In genomic region chr10:43275446-43275845, GRCm38 (mm10) we compare ENCODE assay signal across 30 mouse cellular contexts. TPM values are rescaled to one million over a fixed set of nuclear protein-coding genes. Genes with fewer than 3 reads are reported as not detected.
DNase-seq lines count a peak whose midpoint lies in the region; ATAC-seq and TF ChIP-seq lines count a peak whose summit lies in the region.
"Had no signal": no experiment of that assay in that cellular context is flagged by ENCODE, and none has a peak within 500 bp of the region (broad histone marks: within the 10 kb centered on the region; RNA-seq: fewer than 3 reads in every experiment).

No protein-coding gene starts in this region.

- ATAC-seq in forebrain, embryonic 15.5 days (replicated peaks) = no peak
- ATAC-seq in forebrain, embryonic 11.5 days (replicated peaks; ENCODE audit: low FRiP score) = no peak
- ATAC-seq in midbrain, embryonic 12.5 days (ENCODE audit: low FRiP score, low read depth) = no peak
- no peak for ATAC-seq in midbrain, postnatal 0 days (ENCODE audit: low FRiP score)
- ATAC-seq: hindbrain, embryonic 16.5 days; intestine, embryonic 15.5 days; Patski had no signal

- peak; percentile 30 for DNase-seq in adrenal gland, adult 2 months
- DNase-seq in adrenal gland, postnatal 4 days (ENCODE audit: low spot score in 2 of 2) = no peak
- DNase-seq in forebrain, embryonic 11.5 days (ENCODE audit: low spot score) = no peak
- DNase-seq in midbrain, postnatal 0 days (ENCODE audit: low spot score) = no peak
- DNase-seq: adrenal gland, adult 8-10 months; adrenal gland, postnatal 36 days; B cell, adult 2 months; cerebellum, adult 11 months; cerebellum, adult 2 months; cerebellum, adult 9-11 months; cerebellum, postnatal 25 days; gastrocnemius, postnatal 10 days; gastrocnemius, postnatal 36 days; heart, postnatal 10 days; heart, postnatal 36 days; kidney, adult 11 months had no signal

- H3K9ac ChIP-seq in forebrain, embryonic 15.5 days (replicated peaks) = no peak overlapping the region
- H3K9ac ChIP-seq in forebrain, embryonic 11.5 days (ENCODE audit: low read length) = no peak overlapping the region
- H3K9ac ChIP-seq in midbrain, embryonic 12.5 days (replicated peaks) = no peak overlapping the region
- no peak overlapping the region for H3K9ac ChIP-seq in midbrain, postnatal 0 days (replicated peaks; ENCODE audit: low read length, poor library complexity, severe bottlenecking)
- H3K9ac ChIP-seq: embryonic facial prominence, embryonic 12.5 days; embryonic facial prominence, embryonic 15.5 days; heart, embryonic 15.5 days; hindbrain, embryonic 13.5 days; intestine, embryonic 15.5 days had no signal

- peak overlapping the region; percentile 56; the same call in 1 of the 2 replicates for H3K27ac ChIP-seq in forebrain, embryonic 15.5 days (replicated peaks)
- no peak overlapping the region for H3K27ac ChIP-seq in forebrain, embryonic 11.5 days (ENCODE audit: low read depth, low read length)
- H3K27ac ChIP-seq in midbrain, embryonic 12.5 days (replicated peaks) = 0 out of 2 replicates have a peak overlapping the region, but pooled peaks have one; percentile 27
- H3K27ac ChIP-seq in midbrain, postnatal 0 days (ENCODE audit: low read depth, low read length) = no peak overlapping the region
- H3K27ac ChIP-seq: embryonic facial prominence, embryonic 12.5 days; embryonic facial prominence, embryonic 15.5 days; heart, embryonic 15.5 days; hindbrain, embryonic 10.5 days; hindbrain, embryonic 13.5 days; intestine, embryonic 15.5 days had no signal

- TF ChIP-seq CTCF in midbrain, postnatal 0 days (IDR thresholded peaks at IDR 0.05) = no peak

- H3K27me3 ChIP-seq in forebrain, embryonic 15.5 days = no peaks in the 10 kb centered on the region
- no peaks in the 10 kb centered on the region for H3K27me3 ChIP-seq in forebrain, embryonic 11.5 days (ENCODE audit: control insufficient read depth, insufficient read depth, low read length)
- H3K27me3 ChIP-seq in midbrain, embryonic 12.5 days = no peaks in the 10 kb centered on the region
- H3K27me3 ChIP-seq in midbrain, postnatal 0 days (ENCODE audit: insufficient read depth, low read length) = no peaks in the 10 kb centered on the region
- H3K27me3 ChIP-seq: CH12.LX; embryonic facial prominence, embryonic 12.5 days; embryonic facial prominence, embryonic 15.5 days; heart, embryonic 15.5 days; hindbrain, embryonic 13.5 days; intestine, embryonic 15.5 days; Patski had no signal

- H3K4me2 ChIP-seq in forebrain, embryonic 15.5 days (replicated peaks) = no peak overlapping the region
- H3K4me2 ChIP-seq in forebrain, embryonic 11.5 days (ENCODE audit: low read depth, low read length, severe bottlenecking) = no peak overlapping the region
- no peak overlapping the region for H3K4me2 ChIP-seq in midbrain, embryonic 12.5 days (replicated peaks)
- no peak overlapping the region for H3K4me2 ChIP-seq in midbrain, postnatal 0 days (ENCODE audit: low read depth, low read length, poor library complexity, severe bottlenecking)
- H3K4me2 ChIP-seq: embryonic facial prominence, embryonic 12.5 days; embryonic facial prominence, embryonic 15.5 days; heart, embryonic 11.5 days; heart, embryonic 15.5 days; hindbrain, embryonic 13.5 days; intestine, embryonic 15.5 days had no signal

- peaks cover 29% of the 10 kb centered on the region for H3K4me1 ChIP-seq in forebrain, embryonic 15.5 days
- no peaks in the 10 kb centered on the region for H3K4me1 ChIP-seq in forebrain, embryonic 11.5 days (replicated peaks; ENCODE audit: control insufficient read depth, insufficient read depth, low read length)
- peaks cover 19% of the 10 kb centered on the region; the same call in 1 of the 2 replicates for H3K4me1 ChIP-seq in midbrain, embryonic 12.5 days
- H3K4me1 ChIP-seq in midbrain, postnatal 0 days (ENCODE audit: insufficient read depth, low read length) = peaks cover 3% of the 10 kb centered on the region
- H3K4me1 ChIP-seq: heart, embryonic 15.5 days had no signal

- H3K4me3 ChIP-seq in forebrain, embryonic 15.5 days = no peak overlapping the region
- H3K4me3 ChIP-seq in forebrain, embryonic 11.5 days (ENCODE audit: low read depth, low read length) = no peak overlapping the region
- H3K4me3 ChIP-seq in midbrain, embryonic 12.5 days = no peak overlapping the region
- H3K4me3 ChIP-seq in midbrain, postnatal 0 days (ENCODE audit: low read depth, low read length) = no peak overlapping the region
- H3K4me3 ChIP-seq: embryonic facial prominence, embryonic 12.5 days; embryonic facial prominence, embryonic 15.5 days; erythroblast, embryonic 14.5 days; heart, embryonic 15.5 days; hindbrain, embryonic 10.5 days; hindbrain, embryonic 13.5 days; intestine, embryonic 15.5 days had no signal

- WGBS in forebrain, embryonic 15.5 days = 79% methylated on average over 5 of the region's 5 CpGs
- WGBS in forebrain, embryonic 11.5 days = 86% methylated on average over 5 of the region's 5 CpGs
- WGBS in midbrain, embryonic 12.5 days = 85% methylated on average over 5 of the region's 5 CpGs
- 73% methylated on average over 5 of the region's 5 CpGs for WGBS in midbrain, postnatal 0 days

- no peaks in the 10 kb centered on the region for H3K9me3 ChIP-seq in forebrain, embryonic 15.5 days
- H3K9me3 ChIP-seq in forebrain, embryonic 11.5 days (ENCODE audit: control insufficient read depth, low read length) = no peaks in the 10 kb centered on the region
- no peaks in the 10 kb centered on the region for H3K9me3 ChIP-seq in midbrain, embryonic 12.5 days
- no peaks in the 10 kb centered on the region for H3K9me3 ChIP-seq in midbrain, postnatal 0 days (ENCODE audit: low read length)
- H3K9me3 ChIP-seq: embryonic facial prominence, embryonic 12.5 days; embryonic facial prominence, embryonic 15.5 days; G1E; heart, embryonic 15.5 days; hindbrain, embryonic 10.5 days; hindbrain, embryonic 13.5 days; intestine, embryonic 15.5 days had no signal

- no peaks in the 10 kb centered on the region for H3K36me3 ChIP-seq in forebrain, embryonic 15.5 days
- H3K36me3 ChIP-seq in forebrain, embryonic 11.5 days (ENCODE audit: control insufficient read depth, insufficient read depth, low read length) = no peaks in the 10 kb centered on the region
- no peaks in the 10 kb centered on the region for H3K36me3 ChIP-seq in midbrain, embryonic 12.5 days
- H3K36me3 ChIP-seq in midbrain, postnatal 0 days (ENCODE audit: insufficient read depth, low read length) = no peaks in the 10 kb centered on the region
- H3K36me3 ChIP-seq: embryonic facial prominence, embryonic 12.5 days; embryonic facial prominence, embryonic 15.5 days; heart, embryonic 15.5 days; hindbrain, embryonic 10.5 days; hindbrain, embryonic 13.5 days; intestine, embryonic 15.5 days had no signal

RNA-seq across cellular contexts. Expression of gene Pdss2, which starts 54.2 kb away (rescaled TPM):
- 10 to 100 TPM; 18.9 to 19.9 TPM for total RNA-seq in adrenal gland, adult 2 months (2021)
- polyA plus RNA-seq in adrenal gland, adult 2 months (2012; rRNA removed) = 25.8 and 26.7 TPM in 2 replicates
- 10 to 100 TPM; 16.9 to 17.0 TPM for total RNA-seq in adrenal gland, postnatal 4 days (2021)
- 15.1 and 16.1 TPM in 2 replicates for polyA plus RNA-seq in forebrain, embryonic 15.5 days (2015; fragmentation: Nextera tagmentation; extraction: Ambion mirVana)
- polyA plus RNA-seq in forebrain, embryonic 11.5 days (2014; fragmentation: Nextera tagmentation; extraction: Ambion mirVana) = 15.1 and 16.0 TPM in 2 replicates
- polyA plus RNA-seq in midbrain, embryonic 12.5 days (2016; fragmentation: Nextera tagmentation; extraction: Ambion mirVana) = 15.9 and 17.3 TPM in 2 replicates
- total RNA-seq in midbrain, postnatal 0 days (2014; rRNA removed) = 17.6 and 19.7 TPM in 2 replicates
- 16.6 and 17.6 TPM in 2 replicates for polyA plus RNA-seq in midbrain, postnatal 0 days (2015; fragmentation: Nextera tagmentation; extraction: Ambion mirVana)

Comparison
In these comparisons a context has a peak if more than half of its experiments do, and no peak if none do; other contexts are left out.
1. H3K27ac ChIP-seq: peak in forebrain, embryonic 15.5 days (single experiment) and midbrain, embryonic 12.5 days (single experiment); none in forebrain, embryonic 11.5 days (single experiment) and midbrain, postnatal 0 days (single experiment).